Comparison of ENCODE assay signal across 8 mouse cellular contexts in the genomic region with DNA sequence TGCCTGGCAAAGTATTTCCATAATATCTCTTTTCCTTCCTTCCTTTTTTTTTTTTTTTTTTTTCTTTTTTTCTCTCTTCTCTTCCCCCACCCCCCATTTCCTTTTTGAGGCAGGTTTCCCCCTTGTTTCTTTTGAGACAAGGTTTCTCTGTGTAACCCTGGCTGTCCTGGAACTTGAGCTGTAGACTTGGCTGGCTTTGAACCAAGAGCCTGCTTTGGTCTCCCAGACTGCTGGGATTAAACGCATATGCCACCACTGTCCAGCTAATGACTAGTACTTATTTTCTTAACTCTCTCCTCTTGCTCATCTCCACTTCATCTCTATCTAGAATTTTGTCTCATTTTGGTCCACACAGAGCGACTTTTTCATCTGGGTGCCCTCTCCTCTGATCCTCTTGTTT. TPM values are rescaled to one million over a fixed set of nuclear protein-coding genes. Genes with fewer than 3 reads are reported as not detected.
DNase-seq lines count a peak whose midpoint lies in the region; ATAC-seq and TF ChIP-seq lines count a peak whose summit lies in the region.

No protein-coding gene starts in this region.

- H3K27me3 ChIP-seq in lung, embryonic 14.5 days (ENCODE audit: insufficient read depth, low read length): no peaks in the 10 kb centered on the region
- no peaks in the 10 kb centered on the region for H3K27me3 ChIP-seq in embryonic facial prominence, embryonic 13.5 days
- no peaks in the 10 kb centered on the region for H3K27me3 ChIP-seq in intestine, embryonic 16.5 days (replicated peaks; ENCODE audit: control insufficient read depth, insufficient read depth, low read length)
- no peaks in the 10 kb centered on the region for H3K27me3 ChIP-seq in neural tube, embryonic 14.5 days (ENCODE audit: control insufficient read depth, insufficient read depth, low read length)

- peak overlapping the region; percentile 82 for H3K4me2 ChIP-seq in lung, embryonic 14.5 days
- peak overlapping the region; percentile 59 for H3K4me2 ChIP-seq in embryonic facial prominence, embryonic 13.5 days
- H3K4me2 ChIP-seq in intestine, embryonic 16.5 days (ENCODE audit: low read depth, low read length): peak overlapping the region; percentile 63
- H3K4me2 ChIP-seq in neural tube, embryonic 14.5 days (ENCODE audit: low read depth, low read length): peak overlapping the region; percentile 65

- ATAC-seq in lung, embryonic 14.5 days (ENCODE audit: insufficient read depth): no peak
- ATAC-seq in embryonic facial prominence, embryonic 13.5 days (ENCODE audit: insufficient number of reproducible peaks, insufficient read depth, low FRiP score, low TSS enrichment, low read depth): no peak
- ATAC-seq in intestine, embryonic 16.5 days: no peak
- ATAC-seq in neural tube, embryonic 14.5 days (ENCODE audit: low read depth): no peak

- no peaks in the 10 kb centered on the region for H3K9me3 ChIP-seq in lung, embryonic 14.5 days (ENCODE audit: low read depth, low read length)
- no peaks in the 10 kb centered on the region for H3K9me3 ChIP-seq in embryonic facial prominence, embryonic 13.5 days
- H3K9me3 ChIP-seq in intestine, embryonic 16.5 days (ENCODE audit: control insufficient read depth, low read length): no peaks in the 10 kb centered on the region
- H3K9me3 ChIP-seq in neural tube, embryonic 14.5 days (ENCODE audit: control insufficient read depth, low read length): no peaks in the 10 kb centered on the region

- peak overlapping the region; percentile 99 for H3K9ac ChIP-seq in lung, embryonic 14.5 days
- peak overlapping the region; percentile 99 for H3K9ac ChIP-seq in embryonic facial prominence, embryonic 13.5 days
- peak overlapping the region; percentile 86 for H3K9ac ChIP-seq in intestine, embryonic 16.5 days (ENCODE audit: low read depth, low read length)
- H3K9ac ChIP-seq in neural tube, embryonic 14.5 days (replicated peaks; ENCODE audit: low read depth, low read length): peak overlapping the region; percentile 95; the same call in 1 of the 2 replicates

- peak overlapping the region; percentile 96 for H3K4me3 ChIP-seq in lung, embryonic 14.5 days (ENCODE audit: low read depth, low read length)
- H3K4me3 ChIP-seq in embryonic facial prominence, embryonic 13.5 days: peak overlapping the region; percentile 97
- peak overlapping the region; percentile 62 for H3K4me3 ChIP-seq in intestine, embryonic 16.5 days (ENCODE audit: low read length)
- peak overlapping the region; percentile 95 for H3K4me3 ChIP-seq in neural tube, embryonic 14.5 days (ENCODE audit: low read depth, low read length)

- TF ChIP-seq CTCF in lung, embryonic 14.5 days (IDR thresholded peaks at IDR 0.05; ENCODE audit: low read depth): no peak

- WGBS in lung, embryonic 14.5 days: 49% methylated on average over 2 of the region's 2 CpGs
- WGBS in embryonic facial prominence, embryonic 13.5 days: 55% methylated on average over 2 of the region's 2 CpGs
- WGBS in intestine, embryonic 16.5 days: 59% methylated on average over 2 of the region's 2 CpGs
- WGBS in neural tube, embryonic 14.5 days: 78% methylated on average over 2 of the region's 2 CpGs

- H3K4me1 ChIP-seq in lung, embryonic 14.5 days (ENCODE audit: insufficient read depth): peaks cover 15% of the 10 kb centered on the region
- H3K4me1 ChIP-seq in embryonic facial prominence, embryonic 13.5 days: peaks cover 43% of the 10 kb centered on the region
- H3K4me1 ChIP-seq in intestine, embryonic 16.5 days (ENCODE audit: control insufficient read depth, insufficient read depth, low read length): peaks cover 28% of the 10 kb centered on the region
- H3K4me1 ChIP-seq in neural tube, embryonic 14.5 days (ENCODE audit: control insufficient read depth, insufficient read depth, low read length): peaks cover 20% of the 10 kb centered on the region

- H3K27ac ChIP-seq in lung, embryonic 14.5 days (ENCODE audit: low read depth): peak overlapping the region; percentile 99; the same call in 1 of the 2 replicates
- peak overlapping the region; percentile 28; the same call in 1 of the 2 replicates for H3K27ac ChIP-seq in embryonic facial prominence, embryonic 13.5 days
- peak overlapping the region; percentile 33 for H3K27ac ChIP-seq in intestine, embryonic 16.5 days (ENCODE audit: low read length)
- no peak overlapping the region for H3K27ac ChIP-seq in neural tube, embryonic 14.5 days (ENCODE audit: low read depth, low read length)

- peak; percentile 15 for DNase-seq in lung, embryonic 14.5 days
- no peak for DNase-seq in lung, postnatal 10 days
- DNase-seq in T-cell, adult 2 months (ENCODE audit: low spot score): no peak
- no peak for DNase-seq in thymus, postnatal 0 days (ENCODE audit: low spot score)
- no peak for DNase-seq in kidney, postnatal 14 days

- peaks cover 65% of the 10 kb centered on the region for H3K36me3 ChIP-seq in lung, embryonic 14.5 days (ENCODE audit: insufficient read depth)
- H3K36me3 ChIP-seq in embryonic facial prominence, embryonic 13.5 days: peaks cover 60% of the 10 kb centered on the region
- peaks cover 20% of the 10 kb centered on the region for H3K36me3 ChIP-seq in intestine, embryonic 16.5 days (ENCODE audit: control insufficient read depth, insufficient read depth, low read length)
- peaks cover 30% of the 10 kb centered on the region for H3K36me3 ChIP-seq in neural tube, embryonic 14.5 days (ENCODE audit: control insufficient read depth, insufficient read depth, low read length)

RNA-seq across cellular contexts. Expression of gene Mta2, which starts 1.4 kb away (rescaled TPM):
- polyA plus RNA-seq in lung, embryonic 14.5 days (2014; fragmentation: Nextera tagmentation; extraction: Ambion mirVana): 44.0 and 52.1 TPM in 2 replicates
- polyA plus RNA-seq in embryonic facial prominence, embryonic 13.5 days (2015; fragmentation: Nextera tagmentation; extraction: Ambion mirVana): 187 and 189 TPM in 2 replicates
- polyA plus RNA-seq in intestine, embryonic 16.5 days (2015; fragmentation: Nextera tagmentation; extraction: Ambion mirVana): 119 and 130 TPM in 2 replicates
- polyA plus RNA-seq in neural tube, embryonic 14.5 days (2014; fragmentation: Nextera tagmentation; extraction: Ambion mirVana): 29.1 and 33.7 TPM in 2 replicates
- 203 and 214 TPM in 2 replicates for polyA plus RNA-seq in thymus, postnatal 0 days (2015; fragmentation: Nextera tagmentation; extraction: Ambion mirVana)

RNA-seq across cellular contexts. Expression of gene Tut1, which starts 10.6 kb away (rescaled TPM):
- polyA plus RNA-seq in lung, embryonic 14.5 days (2014; fragmentation: Nextera tagmentation; extraction: Ambion mirVana): 27.4 and 28.4 TPM in 2 replicates
- 33.6 and 34.5 TPM in 2 replicates for polyA plus RNA-seq in embryonic facial prominence, embryonic 13.5 days (2015; fragmentation: Nextera tagmentation; extraction: Ambion mirVana)
- polyA plus RNA-seq in intestine, embryonic 16.5 days (2015; fragmentation: Nextera tagmentation; extraction: Ambion mirVana): 30.1 and 31.7 TPM in 2 replicates
- 20.4 and 25.3 TPM in 2 replicates for polyA plus RNA-seq in neural tube, embryonic 14.5 days (2014; fragmentation: Nextera tagmentation; extraction: Ambion mirVana)
- 31.2 and 32.4 TPM in 2 replicates for polyA plus RNA-seq in thymus, postnatal 0 days (2015; fragmentation: Nextera tagmentation; extraction: Ambion mirVana)

RNA-seq across cellular contexts. Expression of gene Eml3, which starts 13.7 kb away (rescaled TPM):
- polyA plus RNA-seq in lung, embryonic 14.5 days (2014; fragmentation: Nextera tagmentation; extraction: Ambion mirVana): 19.0 and 19.5 TPM in 2 replicates
- 32.3 and 32.8 TPM in 2 replicates for polyA plus RNA-seq in embryonic facial prominence, embryonic 13.5 days (2015; fragmentation: Nextera tagmentation; extraction: Ambion mirVana)
- polyA plus RNA-seq in intestine, embryonic 16.5 days (2015; fragmentation: Nextera tagmentation; extraction: Ambion mirVana): 22.6 and 23.5 TPM in 2 replicates
- 6.2 and 8.7 TPM in 2 replicates for polyA plus RNA-seq in neural tube, embryonic 14.5 days (2014; fragmentation: Nextera tagmentation; extraction: Ambion mirVana)
- polyA plus RNA-seq in thymus, postnatal 0 days (2015; fragmentation: Nextera tagmentation; extraction: Ambion mirVana): 25.2 and 27.1 TPM in 2 replicates

RNA-seq across cellular contexts. Expression of gene Rom1, which starts 13.9 kb away (rescaled TPM):
- 0.73 and 1.3 TPM in 2 replicates for polyA plus RNA-seq in lung, embryonic 14.5 days (2014; fragmentation: Nextera tagmentation; extraction: Ambion mirVana)
- 2.7 and 3.3 TPM in 2 replicates for polyA plus RNA-seq in embryonic facial prominence, embryonic 13.5 days (2015; fragmentation: Nextera tagmentation; extraction: Ambion mirVana)
- polyA plus RNA-seq in intestine, embryonic 16.5 days (2015; fragmentation: Nextera tagmentation; extraction: Ambion mirVana): 3.1 and 3.3 TPM in 2 replicates
- polyA plus RNA-seq in neural tube, embryonic 14.5 days (2014; fragmentation: Nextera tagmentation; extraction: Ambion mirVana): 1.1 and 1.7 TPM in 2 replicates
- 4.7 TPM in 2 replicates for polyA plus RNA-seq in thymus, postnatal 0 days (2015; fragmentation: Nextera tagmentation; extraction: Ambion mirVana)

RNA-seq across cellular contexts. Expression of gene B3gat3, which starts 22.9 kb away (rescaled TPM):
- polyA plus RNA-seq in lung, embryonic 14.5 days (2014; fragmentation: Nextera tagmentation; extraction: Ambion mirVana): 34.5 and 37.8 TPM in 2 replicates
- polyA plus RNA-seq in embryonic facial prominence, embryonic 13.5 days (2015; fragmentation: Nextera tagmentation; extraction: Ambion mirVana): 44.7 and 54.6 TPM in 2 replicates
- 44.0 and 45.4 TPM in 2 replicates for polyA plus RNA-seq in intestine, embryonic 16.5 days (2015; fragmentation: Nextera tagmentation; extraction: Ambion mirVana)
- polyA plus RNA-seq in neural tube, embryonic 14.5 days (2014; fragmentation: Nextera tagmentation; extraction: Ambion mirVana): 66.3 and 67.2 TPM in 2 replicates
- polyA plus RNA-seq in thymus, postnatal 0 days (2015; fragmentation: Nextera tagmentation; extraction: Ambion mirVana): 28.4 and 29.3 TPM in 2 replicates
